Mouse (Mus musculus) liver, postnatal 0 days (tissue): ENCODE results near the gene Map2k2. TPM values are rescaled to one million over a fixed set of nuclear protein-coding genes. Genes with fewer than 3 reads are reported as not detected.
A peak's percentile ranks its signal among the peaks of the same experiment; 100 is the strongest.

ENCODE experiments used
- ATAC-seq: fragments of 200-750 bp; cut with Nextera tagmentation; 2 replicates; pipeline ENCODE4 v1.8.0; 2017; ENCODE audit warnings: mild to moderate bottlenecking, moderate library complexity
- DNase-seq: peaks from one replicate; pipeline ENCODE4 v3.0.0-alpha.2; 2016
- H3K27ac ChIP-seq: fragments of 300-500 bp; sonication (generic); 2 replicates; pipeline ENCODE4 v1.5.1; 2014; ENCODE audit warnings: antibody characterized with exemption, moderate library complexity, mild to moderate bottlenecking, low read depth
- H3K27me3 ChIP-seq: fragments of 300-500 bp; sonication (generic); 2 replicates; pipeline ENCODE4 v1.6.1; 2014; ENCODE audit warnings: low read length, control low read depth, mixed read lengths; ENCODE audit not compliant: insufficient read depth
- H3K36me3 ChIP-seq: fragments of 300-500 bp; sonication (generic); replicated peaks from 2 replicates; pipeline ENCODE4 v1.6.1; 2014; ENCODE audit warnings: mild to moderate bottlenecking, control low read depth, low read length, moderate library complexity, mixed read lengths; ENCODE audit not compliant: insufficient read depth
- H3K4me1 ChIP-seq: fragments of 300-500 bp; sonication (generic); 2 replicates; pipeline ENCODE4 v1.6.1; 2014; ENCODE audit warnings: antibody characterized with exemption, mild to moderate bottlenecking, control low read depth; ENCODE audit not compliant: insufficient read depth
- H3K4me2 ChIP-seq: fragments of 300-500 bp; sonication (generic); 2 replicates; pipeline ENCODE4 v1.6.1; 2014; ENCODE audit warnings: low read depth, mild to moderate bottlenecking, low read length, moderate library complexity, mixed read lengths
- H3K4me3 ChIP-seq: fragments of 300-500 bp; sonication (generic); 2 replicates; pipeline ENCODE4 v1.5.1; 2014; ENCODE audit warnings: low read depth, low read length
- H3K9ac ChIP-seq: fragments of 300-500 bp; sonication (generic); replicated peaks from 2 replicates; pipeline ENCODE4 v1.6.1; 2014; ENCODE audit warnings: mild to moderate bottlenecking, moderate library complexity
- H3K9me3 ChIP-seq: fragments of 300-500 bp; sonication (generic); 2 replicates; pipeline ENCODE4 v1.6.1; 2016; ENCODE audit warnings: mild to moderate bottlenecking, control low read depth, low read length, mixed read lengths
- CTCF ChIP-seq: sonication (generic); IDR thresholded peaks from 2 replicates; pipeline ENCODE4 v1.5.1; 2016; ENCODE audit warnings: antibody characterized with exemption, low read depth
- EP300 ChIP-seq: IDR thresholded peaks from 2 replicates; pipeline ENCODE4 v1.6.1; 2016; ENCODE audit warnings: antibody characterized with exemption, low read depth, mild to moderate bottlenecking
- WGBS: fragments of 180-500 bp; shearing (Covaris S2); extraction: QIAGEN DNeasy Blood & Tissue Kit; methylation state at CpG from one replicate; pipeline ENCODE4 v1.1.7; 2014; ENCODE audit not compliant: insufficient replicate concordance; 5-methylcytosine and 5-hydroxymethylcytosine counted together
- polyA plus RNA-seq: library from polyadenylated mRNA; unstranded; fragments of >200 nt; fragmentation: Nextera tagmentation; extraction: Ambion mirVana; gene quantifications from 2 replicates; pipeline ENCODE4 v1.2.1, GENCODE M21; 2015

Map2k2 gene
- polyA plus RNA-seq, 1 experiment from 2014 or later: 93.9 TPM

DNA sequence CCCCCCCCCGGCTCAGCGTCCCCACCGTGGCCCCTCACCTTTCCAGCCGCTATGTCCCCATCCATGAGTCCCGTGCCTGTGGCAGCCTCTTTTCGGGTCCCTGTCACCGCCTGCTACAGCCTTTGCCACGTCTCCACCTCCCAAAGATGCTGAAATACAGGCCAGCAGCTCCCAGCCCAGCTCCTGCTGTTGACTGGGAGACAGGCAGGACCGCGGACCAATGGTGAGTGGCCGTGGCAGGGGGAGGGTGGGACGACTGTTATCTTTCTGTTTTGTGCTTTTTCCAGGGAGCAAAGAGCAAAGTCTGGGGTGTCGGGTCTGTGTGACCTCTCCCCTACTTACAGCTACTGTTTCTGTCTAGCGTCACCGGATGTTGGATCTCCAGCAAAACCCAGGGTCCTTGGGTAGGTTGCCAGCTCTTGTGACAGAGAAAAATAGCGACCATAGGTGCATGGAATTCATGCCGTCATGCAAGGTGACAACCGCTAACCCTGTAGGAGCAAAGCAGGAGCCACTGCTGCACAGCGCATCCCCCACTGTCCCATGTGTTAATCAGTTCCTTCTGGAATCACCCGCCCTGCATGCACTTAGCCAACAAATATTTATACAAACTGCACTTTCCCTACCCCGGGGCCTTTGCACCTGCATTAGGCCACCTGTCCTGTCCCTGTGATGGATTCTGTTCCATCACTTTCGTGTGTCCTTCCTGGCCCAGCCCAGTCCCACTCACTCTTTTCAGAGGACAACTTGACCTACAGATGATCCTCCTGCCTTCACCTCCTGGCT is 13.1 kb upstream of the Map2k2 start:
- H3K9me3 ChIP-seq: no peaks in the 10 kb centered on the region
- TF ChIP-seq CTCF: no peak
- peak; percentile 72 for TF ChIP-seq EP300
- H3K36me3 ChIP-seq: peaks cover 14% of the 10 kb centered on the region
- peak overlapping the region; percentile 64 for H3K9ac ChIP-seq
- WGBS: 39% methylated on average over 22 of the region's 22 CpGs
- DNase-seq (peak; percentile 87), ATAC-seq (peak; percentile 91)
- peaks cover 24% of the 10 kb centered on the region for H3K4me1 ChIP-seq
- H3K4me2 ChIP-seq: 0 out of 2 replicates have a peak overlapping the region, but pooled peaks have one; percentile 69
- H3K4me3 ChIP-seq: peak overlapping the region; percentile 49
- peak overlapping the region; percentile 95 for H3K27ac ChIP-seq
- no peaks in the 10 kb centered on the region for H3K27me3 ChIP-seq

DNA sequence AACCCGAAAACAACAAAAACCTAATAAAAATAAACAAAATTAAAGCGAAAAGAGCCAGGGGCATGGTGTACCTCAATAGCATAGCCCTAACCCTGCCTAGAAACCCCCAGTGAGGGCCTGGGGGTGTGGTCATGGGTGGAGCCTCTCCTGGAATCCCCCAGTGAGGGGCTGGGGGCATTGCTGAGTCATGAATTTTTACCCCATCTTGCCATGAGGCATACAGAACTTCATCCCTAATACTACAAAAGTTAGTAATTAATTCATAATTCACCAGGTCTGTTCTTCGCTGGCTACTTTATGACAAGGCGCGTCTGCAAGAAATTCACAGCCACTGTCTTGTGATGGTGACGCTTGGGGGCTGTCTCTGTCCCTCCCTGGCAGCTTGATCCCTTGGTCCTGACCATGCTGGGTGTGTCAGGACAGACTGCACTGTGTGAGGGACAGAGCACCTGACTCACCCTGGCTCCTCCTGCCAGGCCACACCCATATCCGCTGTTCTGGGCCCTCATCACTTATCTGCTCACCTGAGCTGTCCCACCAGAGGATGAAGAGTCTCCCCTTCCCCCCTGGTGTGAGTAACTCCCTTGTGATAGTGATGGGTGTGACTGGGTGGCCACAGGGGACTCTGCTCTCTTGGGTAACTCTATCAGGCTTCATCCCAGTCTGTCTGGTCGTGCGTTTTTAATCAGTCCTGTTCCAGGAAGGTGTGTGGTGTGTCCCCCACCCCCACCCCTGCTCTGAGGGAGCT is 10.6 kb upstream of the Map2k2 start:
- Histone ChIP-seq H3K27ac (peak overlapping the region; percentile 29; the same call in 1 of the 2 replicates), H3K9me3 (no peaks in the 10 kb centered on the region), H3K9ac (no peak overlapping the region; the same call in 1 of the 2 replicates), H3K4me3 (no peak overlapping the region), H3K36me3 (no peaks in the 10 kb centered on the region), H3K4me2 (no peak overlapping the region), H3K27me3 (no peaks in the 10 kb centered on the region), H3K4me1 (peaks cover 23% of the 10 kb centered on the region)
- no peak for DNase-seq
- no peak for TF ChIP-seq CTCF
- no peak for TF ChIP-seq EP300
- ATAC-seq: peak; percentile 7; the same call in 1 of the 2 replicates
- WGBS: 57% methylated on average over 9 of the region's 9 CpGs

DNA sequence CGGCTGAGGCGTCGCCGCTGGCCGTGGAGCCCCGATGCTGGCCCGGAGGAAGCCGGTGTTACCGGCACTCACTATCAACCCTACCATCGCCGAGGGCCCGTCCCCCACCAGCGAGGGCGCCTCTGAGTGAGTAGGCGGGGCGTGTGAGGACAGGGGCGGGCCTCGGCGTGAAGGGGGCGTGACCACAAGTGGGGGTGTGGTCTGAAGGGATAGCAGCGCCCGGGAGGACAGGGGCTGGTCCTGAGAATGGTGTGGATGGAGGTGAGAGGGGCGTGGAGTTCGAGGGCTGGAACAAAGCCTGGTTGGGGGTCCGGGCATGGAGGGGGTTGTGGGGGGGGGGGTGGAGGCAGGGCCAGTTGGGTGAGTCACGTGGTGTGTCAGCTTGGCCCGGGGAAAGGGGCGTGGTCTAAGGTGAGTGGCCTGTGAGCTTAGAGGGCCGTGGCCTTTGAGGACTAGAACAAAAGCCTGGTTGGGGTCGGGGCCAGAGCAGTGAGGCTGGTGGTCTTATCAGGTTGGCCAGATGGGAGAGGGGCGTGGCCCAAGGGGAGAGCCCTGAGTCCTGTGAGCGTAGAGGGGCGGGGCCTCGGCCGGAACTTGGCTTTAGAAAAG is 502 bp downstream of the Map2k2 start:
- H3K27me3 ChIP-seq: no peaks in the 10 kb centered on the region
- H3K9ac ChIP-seq: peak overlapping the region; percentile 96
- peak; percentile 45 for TF ChIP-seq CTCF
- no peak for TF ChIP-seq EP300
- H3K36me3 ChIP-seq: peaks cover 31% of the 10 kb centered on the region
- under 1% methylated on average over 33 of the region's 35 CpGs for WGBS
- peak overlapping the region; percentile 89 for H3K4me3 ChIP-seq
- H3K27ac ChIP-seq: peak overlapping the region; percentile 100
- H3K4me1 ChIP-seq: peaks cover 26% of the 10 kb centered on the region
- H3K4me2 ChIP-seq: peak overlapping the region; percentile 91
- peak; percentile 90 for ATAC-seq
- DNase-seq: peak; percentile 93
- no peaks in the 10 kb centered on the region for H3K9me3 ChIP-seq

DNA sequence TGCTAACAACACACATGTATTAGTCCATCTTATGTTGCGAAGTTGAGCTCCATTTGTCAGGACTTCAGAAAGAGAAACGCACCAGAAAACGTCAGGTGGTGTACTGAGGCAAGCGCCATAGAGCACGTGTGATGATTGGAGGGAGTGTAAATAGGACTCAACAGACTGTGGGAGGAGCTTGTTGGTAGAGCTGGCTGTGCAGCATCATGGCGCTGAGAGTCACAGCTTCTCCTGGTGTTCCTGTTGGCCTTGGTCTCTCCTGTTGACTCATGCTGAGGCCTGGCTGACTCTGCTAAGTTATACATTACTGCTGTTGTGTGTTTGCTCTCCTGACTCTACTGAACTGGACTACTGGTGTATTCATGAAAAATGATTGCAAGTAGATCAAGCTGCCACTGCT is 7.2 kb downstream of the Map2k2 start:
- peaks cover 4% of the 10 kb centered on the region; the same call in 1 of the 2 replicates for H3K4me1 ChIP-seq
- peaks cover 76% of the 10 kb centered on the region for H3K36me3 ChIP-seq
- no peak for DNase-seq
- peak; percentile 69 for ATAC-seq
- TF ChIP-seq EP300 (no peak), CTCF (no peak)
- H3K4me2 ChIP-seq: no peak overlapping the region
- no peaks in the 10 kb centered on the region for H3K27me3 ChIP-seq
- no peaks in the 10 kb centered on the region for H3K9me3 ChIP-seq
- H3K4me3 ChIP-seq: no peak overlapping the region
- no peak overlapping the region for H3K9ac ChIP-seq
- 83% methylated on average over 6 of the region's 6 CpGs for WGBS
- H3K27ac ChIP-seq: no peak overlapping the region

DNA sequence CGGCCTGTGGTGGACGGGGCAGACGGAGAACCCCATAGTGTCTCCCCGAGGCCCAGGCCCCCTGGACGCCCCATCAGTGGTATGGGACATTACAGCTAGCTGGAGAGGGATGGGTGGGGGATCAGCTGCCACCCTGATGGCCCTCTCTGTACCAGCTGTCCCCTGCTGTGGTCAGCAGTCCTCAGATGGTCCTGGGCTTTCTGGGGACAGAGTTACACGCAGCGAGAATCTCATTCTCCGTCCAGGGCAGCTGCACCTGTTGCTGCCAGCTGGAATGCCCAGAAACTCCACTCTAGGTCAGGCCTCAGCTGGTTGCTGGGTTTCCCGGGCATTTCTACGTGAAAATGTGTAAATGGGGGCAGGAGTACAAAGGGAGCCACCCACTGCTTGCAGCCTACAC is 13.9 kb downstream of the Map2k2 start:
- WGBS: 90% methylated on average over 10 of the region's 10 CpGs
- Histone ChIP-seq H3K9ac (no peak overlapping the region), H3K36me3 (peaks cover 75% of the 10 kb centered on the region), H3K27ac (no peak overlapping the region), H3K9me3 (no peaks in the 10 kb centered on the region), H3K4me3 (no peak overlapping the region), H3K27me3 (no peaks in the 10 kb centered on the region), H3K4me2 (no peak overlapping the region), H3K4me1 (no peaks in the 10 kb centered on the region)
- DNase-seq (no peak), ATAC-seq (no peak)
- no peak for TF ChIP-seq CTCF
- TF ChIP-seq EP300: no peak

DNA sequence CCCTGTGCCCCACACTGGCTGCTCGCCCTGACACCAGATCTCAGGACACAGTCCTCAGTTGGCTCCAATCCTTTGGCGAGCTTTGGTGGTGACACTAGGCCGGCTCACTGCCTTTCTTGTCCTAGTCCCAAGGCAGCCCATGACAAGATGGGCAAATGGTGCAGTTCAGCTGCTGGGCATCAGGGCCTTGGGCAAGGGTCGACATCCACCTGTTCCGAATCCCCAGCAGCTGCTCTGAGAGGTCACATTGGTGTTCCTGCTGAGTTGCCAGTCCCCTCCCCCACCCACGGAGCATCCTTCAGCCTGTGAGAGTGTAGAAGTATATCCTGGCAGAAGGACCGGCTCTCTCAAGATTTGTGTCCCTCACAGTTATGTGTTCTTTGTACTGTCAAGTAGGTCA is 14.9 kb downstream of the Map2k2 start:
- H3K36me3 ChIP-seq: peaks cover 65% of the 10 kb centered on the region

More for the DNA sequence above, 14.9 kb downstream of the Map2k2 start:
- DNase-seq: no peak
- no peak overlapping the region for H3K27ac ChIP-seq
- H3K4me3 ChIP-seq: no peak overlapping the region
- H3K27me3 ChIP-seq: no peaks in the 10 kb centered on the region
- no peak overlapping the region for H3K4me2 ChIP-seq
- TF ChIP-seq EP300 (no peak), CTCF (no peak)
- 90% methylated on average over 7 of the region's 7 CpGs for WGBS
- H3K9ac ChIP-seq: no peak overlapping the region
- no peaks in the 10 kb centered on the region for H3K4me1 ChIP-seq
- no peaks in the 10 kb centered on the region for H3K9me3 ChIP-seq
- ATAC-seq: no peak
